Mouse (Mus musculus) forebrain, embryonic 11.5 days (tissue): Measurements from ENCODE around the gene Wwtr1. TPM values are rescaled to one million over a fixed set of nuclear protein-coding genes. Genes with fewer than 3 reads are reported as not detected.

Experiments
- ATAC-seq: fragments of 200-750 bp; cut with Nextera tagmentation; replicated peaks from 2 replicates; pipeline ENCODE4 v1.8.0; 2017; ENCODE audit warnings: moderate TSS enrichment; ENCODE audit not compliant: low FRiP score
- DNase-seq: peaks from one replicate; pipeline ENCODE4 v3.0.0-alpha.2; 2017; ENCODE audit warnings: low spot score
- H3K27ac ChIP-seq: fragments of 300-500 bp; sonication (generic); 2 replicates; pipeline ENCODE4 v1.5.1; 2014; ENCODE audit warnings: low read depth, low read length
- H3K27me3 ChIP-seq: fragments of 300-500 bp; sonication (generic); 2 replicates; pipeline ENCODE4 v1.6.1; 2014; ENCODE audit warnings: mild to moderate bottlenecking, low read length, mixed read lengths; ENCODE audit not compliant: control insufficient read depth, insufficient read depth
- H3K36me3 ChIP-seq: fragments of 300-500 bp; sonication (generic); 2 replicates; pipeline ENCODE4 v1.6.1; 2014; ENCODE audit warnings: mild to moderate bottlenecking, low read length, moderate library complexity, mixed read lengths; ENCODE audit not compliant: control insufficient read depth, insufficient read depth
- H3K4me1 ChIP-seq: fragments of 300-500 bp; sonication (generic); replicated peaks from 2 replicates; pipeline ENCODE4 v1.6.1; 2014; ENCODE audit warnings: low read length, mixed read lengths; ENCODE audit not compliant: control insufficient read depth, insufficient read depth
- H3K4me2 ChIP-seq: fragments of 300-500 bp; sonication (generic); 2 replicates; pipeline ENCODE4 v1.6.1; 2014; ENCODE audit warnings: low read depth, mild to moderate bottlenecking, low read length, moderate library complexity, mixed read lengths; ENCODE audit not compliant: severe bottlenecking
- H3K4me3 ChIP-seq: fragments of 300-500 bp; sonication (generic); 2 replicates; pipeline ENCODE4 v1.5.1; 2014; ENCODE audit warnings: low read depth, low read length
- H3K9ac ChIP-seq: fragments of 300-500 bp; sonication (generic); 2 replicates; pipeline ENCODE4 v1.6.1; 2014; ENCODE audit warnings: low read length
- H3K9me3 ChIP-seq: fragments of 300-500 bp; sonication (generic); 2 replicates; pipeline ENCODE4 v1.6.1; 2016; ENCODE audit warnings: low read length, mixed read lengths; ENCODE audit not compliant: control insufficient read depth
- WGBS: fragments of 180-500 bp; shearing (Covaris S2); extraction: QIAGEN DNeasy Blood & Tissue Kit; methylation state at CpG from one replicate; pipeline ENCODE4 v1.1.7; 2014; 5-methylcytosine and 5-hydroxymethylcytosine counted together
- polyA plus RNA-seq: library from polyadenylated mRNA; unstranded; fragments of >200 nt; fragmentation: Nextera tagmentation; extraction: Ambion mirVana; gene quantifications from 2 replicates; pipeline ENCODE4 v1.2.1, GENCODE M21; 2014

Wwtr1 gene
- polyA plus RNA-seq, 1 experiment from 2014 or later = 11.2 TPM

DNA sequence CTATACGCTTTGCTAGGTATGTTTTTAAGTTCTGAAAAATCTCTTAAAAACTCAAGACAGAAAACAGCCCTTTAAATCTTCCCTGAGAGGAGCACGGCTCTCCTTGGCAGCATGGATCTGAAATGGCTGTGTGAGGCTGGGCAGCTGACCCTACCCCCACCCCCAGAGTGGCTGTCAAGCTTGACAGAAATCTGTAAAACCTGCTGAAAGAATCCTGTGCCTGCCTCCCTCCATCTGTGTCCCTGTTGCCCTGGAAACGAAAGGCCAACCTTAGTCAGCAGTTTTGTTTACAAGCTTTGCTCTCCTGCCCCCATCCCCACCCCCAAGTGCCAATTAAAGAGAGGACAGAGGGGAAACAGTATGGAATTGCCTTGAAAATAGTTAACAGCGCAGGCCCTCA is 103.3 kb downstream of the Wwtr1 start:
- no peaks in the 10 kb centered on the region for H3K36me3 ChIP-seq
- peak overlapping the region; percentile 46; the same call in 1 of the 2 replicates for H3K27ac ChIP-seq
- 33% methylated on average over 4 of the region's 4 CpGs for WGBS
- no peak overlapping the region for H3K9ac ChIP-seq
- no peaks in the 10 kb centered on the region for H3K9me3 ChIP-seq
- peaks cover 16% of the 10 kb centered on the region for H3K4me1 ChIP-seq
- ATAC-seq (peak; percentile 85), DNase-seq (peak; percentile 82)
- no peaks in the 10 kb centered on the region for H3K27me3 ChIP-seq
- H3K4me3 ChIP-seq = no peak overlapping the region
- H3K4me2 ChIP-seq = 0 out of 2 replicates have a peak overlapping the region, but pooled peaks have one; percentile 22

DNA sequence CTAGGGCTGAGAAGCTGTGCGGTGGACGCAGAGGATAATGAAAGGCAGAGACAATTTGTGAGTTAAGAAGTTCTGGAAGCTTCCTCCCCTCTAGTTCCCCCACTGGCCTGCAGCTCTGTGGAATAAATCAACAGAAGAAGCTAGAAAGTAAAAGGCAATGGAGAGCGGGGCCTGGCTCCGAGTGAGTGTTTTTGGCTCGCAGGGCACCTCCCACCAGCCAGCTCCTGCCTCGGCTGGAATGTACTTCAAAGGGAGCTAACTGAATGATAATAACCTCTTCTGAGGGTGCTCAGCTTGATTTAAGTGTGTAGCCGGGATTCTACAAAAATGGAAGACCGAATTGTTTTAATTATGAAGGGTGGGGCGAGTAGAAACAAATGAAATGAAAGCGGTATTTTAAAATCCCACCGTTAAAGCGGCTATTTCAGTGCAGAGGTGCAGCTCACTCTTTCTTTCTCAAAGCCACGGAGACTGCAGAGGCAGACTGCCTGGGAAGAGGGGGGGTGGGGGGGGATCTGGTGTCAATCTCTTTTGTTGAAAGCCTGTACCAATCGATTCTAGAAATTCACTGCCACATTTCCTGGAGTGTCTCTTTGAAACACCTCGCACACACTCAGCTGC is 104.6 kb downstream of the Wwtr1 start:
- H3K4me1 ChIP-seq = peaks cover 16% of the 10 kb centered on the region
- H3K27ac ChIP-seq = peak overlapping the region; percentile 87
- peak; percentile 68 for DNase-seq
- peak; percentile 68 for ATAC-seq
- H3K4me3 ChIP-seq = no peak overlapping the region
- H3K9me3 ChIP-seq = no peaks in the 10 kb centered on the region
- H3K27me3 ChIP-seq = no peaks in the 10 kb centered on the region
- no peaks in the 10 kb centered on the region for H3K36me3 ChIP-seq
- peak overlapping the region; percentile 38 for H3K4me2 ChIP-seq
- WGBS = 3% methylated on average over 15 of the region's 15 CpGs
- peak overlapping the region; percentile 49; the same call in 1 of the 2 replicates for H3K9ac ChIP-seq

DNA sequence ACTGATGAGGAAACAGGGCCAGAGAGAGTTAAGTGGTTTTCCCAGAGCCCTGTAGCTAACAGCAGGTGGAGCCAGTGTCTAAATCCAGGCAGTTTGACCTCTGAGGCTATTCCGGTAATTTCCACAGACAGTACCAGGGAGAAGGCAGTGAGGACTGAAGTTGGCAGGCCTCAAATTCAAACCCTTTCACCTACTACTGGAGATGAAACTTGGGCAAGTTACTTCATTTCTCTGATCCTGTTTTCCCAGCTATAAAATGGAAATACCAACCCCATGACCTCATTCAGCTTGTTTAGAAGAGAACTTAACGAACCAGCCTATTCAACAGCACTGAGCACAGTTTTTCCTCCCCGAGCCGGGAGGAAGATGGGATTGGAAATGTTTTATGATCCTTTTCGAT is 105.4 kb downstream of the Wwtr1 start:
- Histone ChIP-seq H3K27ac (peak overlapping the region; percentile 87), H3K9ac (no peak overlapping the region; the same call in 1 of the 2 replicates), H3K36me3 (no peaks in the 10 kb centered on the region), H3K4me2 (no peak overlapping the region), H3K9me3 (no peaks in the 10 kb centered on the region), H3K4me3 (no peak overlapping the region), H3K4me1 (peaks cover 16% of the 10 kb centered on the region), H3K27me3 (no peaks in the 10 kb centered on the region)
- ATAC-seq (peak; percentile 68), DNase-seq (peak; percentile 61)
- 7% methylated on average over 5 of the region's 5 CpGs for WGBS

DNA sequence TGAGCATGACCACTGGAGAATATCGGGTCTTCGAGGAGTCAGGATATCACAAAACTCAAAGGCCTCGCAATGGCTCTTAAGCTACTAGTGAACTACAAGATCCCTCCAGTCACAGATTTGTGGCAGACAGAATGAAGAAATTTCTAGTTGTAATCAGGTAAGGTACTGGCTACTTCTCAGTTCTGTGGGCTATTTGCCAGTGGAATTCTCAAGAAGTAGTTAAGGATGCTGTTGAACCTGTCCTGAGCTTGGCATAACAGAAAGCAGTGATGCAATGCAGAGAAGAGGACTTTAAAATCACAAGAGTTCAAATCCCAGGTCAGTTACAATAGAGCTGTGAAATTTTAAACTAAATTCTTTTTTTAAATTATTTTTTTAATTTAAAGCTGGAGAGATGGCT is 106.4 kb downstream of the Wwtr1 start:
- no peaks in the 10 kb centered on the region for H3K27me3 ChIP-seq
- no peak overlapping the region for H3K4me3 ChIP-seq
- peaks cover 16% of the 10 kb centered on the region for H3K4me1 ChIP-seq
- WGBS = 95% methylated on average over 3 of the region's 3 CpGs
- no peak overlapping the region for H3K27ac ChIP-seq
- H3K36me3 ChIP-seq = no peaks in the 10 kb centered on the region
- H3K4me2 ChIP-seq = no peak overlapping the region
- no peak for DNase-seq
- no peak overlapping the region for H3K9ac ChIP-seq
- ATAC-seq = no peak
- no peaks in the 10 kb centered on the region for H3K9me3 ChIP-seq

DNA sequence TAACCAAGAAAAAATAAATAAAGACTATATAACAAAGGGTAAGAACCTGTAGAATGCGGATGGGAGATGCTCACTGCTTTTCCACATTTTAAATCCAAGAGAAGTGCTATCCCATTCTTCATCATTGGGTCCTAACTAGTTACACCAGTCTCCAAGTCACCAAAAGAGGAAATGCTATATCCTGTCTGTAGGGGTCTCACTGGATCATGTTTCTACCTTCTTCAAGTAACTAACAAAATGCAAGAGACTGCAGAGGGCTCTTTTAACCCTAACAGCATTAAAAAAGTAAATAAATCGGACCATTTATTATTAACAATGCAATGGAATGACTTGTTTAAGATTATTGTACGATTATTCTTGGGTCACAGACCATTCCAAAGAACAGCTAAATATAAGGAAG is 109.4 kb downstream of the Wwtr1 start:
- WGBS = 79% methylated on average over 3 of the region's 3 CpGs
- no peak overlapping the region for H3K4me2 ChIP-seq
- no peaks in the 10 kb centered on the region for H3K9me3 ChIP-seq
- H3K27me3 ChIP-seq = no peaks in the 10 kb centered on the region
- H3K4me1 ChIP-seq = peaks cover 5% of the 10 kb centered on the region
- DNase-seq (no peak), ATAC-seq (no peak)
- H3K9ac ChIP-seq = no peak overlapping the region
- H3K4me3 ChIP-seq = no peak overlapping the region
- no peaks in the 10 kb centered on the region for H3K36me3 ChIP-seq
- H3K27ac ChIP-seq = no peak overlapping the region

DNA sequence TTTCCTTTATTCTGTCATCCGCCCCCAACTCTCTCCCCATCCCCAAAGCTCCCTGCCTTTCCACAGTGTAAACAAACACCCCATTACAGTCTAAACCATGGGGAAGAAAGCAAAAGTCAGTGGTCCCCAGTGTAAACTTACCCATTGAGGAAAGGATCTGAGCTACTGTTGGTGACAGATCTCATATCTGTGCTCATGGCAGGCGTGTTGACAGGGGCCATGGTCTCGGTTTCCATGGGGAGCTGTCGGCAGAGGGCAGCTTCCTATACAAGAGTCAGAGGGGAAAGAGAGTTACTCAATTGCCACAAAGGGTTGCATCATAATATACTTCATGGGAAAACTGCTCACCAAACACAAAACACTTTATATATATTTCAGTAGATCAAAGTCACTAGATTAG is 112.4 kb downstream of the Wwtr1 start:
- Histone ChIP-seq H3K27me3 (no peaks in the 10 kb centered on the region), H3K4me2 (no peak overlapping the region)
- 90% methylated on average over 4 of the region's 4 CpGs for WGBS

DNA sequence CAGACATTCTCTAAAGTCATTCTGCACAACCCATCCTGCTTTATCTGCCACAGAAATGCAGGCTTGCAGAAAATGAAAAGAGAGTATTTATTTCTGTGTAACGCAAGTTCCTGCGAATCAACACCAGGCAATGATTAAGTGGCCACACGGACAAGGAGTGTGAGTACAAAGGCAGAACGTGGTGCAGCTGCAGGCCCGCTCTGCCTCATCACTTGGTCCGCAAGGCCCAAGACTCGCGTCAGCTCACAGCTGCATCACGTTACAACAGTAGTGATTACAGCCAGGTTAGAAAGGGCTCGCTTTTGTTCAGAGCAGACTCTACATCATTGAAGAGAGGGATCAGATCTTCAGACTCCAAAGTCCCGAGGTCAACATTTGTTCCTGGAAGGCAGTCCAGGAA is 117.1 kb downstream of the Wwtr1 start:
- DNase-seq (no peak), ATAC-seq (no peak)
- H3K4me3 ChIP-seq = no peak overlapping the region
- no peaks in the 10 kb centered on the region for H3K27me3 ChIP-seq
- H3K27ac ChIP-seq = no peak overlapping the region
- no peak overlapping the region for H3K9ac ChIP-seq
- no peaks in the 10 kb centered on the region for H3K4me1 ChIP-seq
- WGBS = 75% methylated on average over 11 of the region's 11 CpGs
- no peaks in the 10 kb centered on the region for H3K36me3 ChIP-seq
- H3K9me3 ChIP-seq = no peaks in the 10 kb centered on the region
- H3K4me2 ChIP-seq = no peak overlapping the region

More for the DNA sequence above, 112.4 kb downstream of the Wwtr1 start:
- DNase-seq (no peak), ATAC-seq (no peak)
- Histone ChIP-seq H3K27ac (no peak overlapping the region), H3K36me3 (no peaks in the 10 kb centered on the region), H3K4me1 (no peaks in the 10 kb centered on the region), H3K9ac (no peak overlapping the region), H3K9me3 (no peaks in the 10 kb centered on the region), H3K4me3 (no peak overlapping the region)

DNA sequence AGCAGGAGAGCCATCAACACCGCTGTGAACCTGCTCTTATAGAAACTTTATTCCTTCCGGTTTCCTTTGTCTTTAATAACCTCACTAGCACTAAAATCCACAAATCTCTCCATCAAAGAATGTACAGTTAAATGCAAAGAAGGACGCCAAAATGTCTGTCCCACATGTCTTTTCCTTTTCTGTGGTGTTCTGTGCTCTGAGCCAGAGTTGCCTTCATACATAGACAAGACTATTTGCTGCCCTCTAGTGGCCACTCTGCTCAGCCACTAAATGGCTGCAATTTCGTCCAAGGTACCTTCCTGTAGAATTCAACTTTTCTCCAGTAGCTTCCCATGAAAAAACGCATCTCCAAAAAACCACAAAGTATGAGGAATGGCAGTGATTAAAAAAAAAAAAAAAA is 127.3 kb downstream of the Wwtr1 start:
- Histone ChIP-seq H3K4me3 (no peak overlapping the region), H3K27ac (no peak overlapping the region), H3K9ac (no peak overlapping the region), H3K9me3 (no peaks in the 10 kb centered on the region), H3K4me1 (no peaks in the 10 kb centered on the region), H3K36me3 (no peaks in the 10 kb centered on the region), H3K4me2 (no peak overlapping the region), H3K27me3 (no peaks in the 10 kb centered on the region)
- 35% methylated on average over 5 of the region's 5 CpGs for WGBS
- DNase-seq (peak; percentile 79), ATAC-seq (peak; percentile 65)

DNA sequence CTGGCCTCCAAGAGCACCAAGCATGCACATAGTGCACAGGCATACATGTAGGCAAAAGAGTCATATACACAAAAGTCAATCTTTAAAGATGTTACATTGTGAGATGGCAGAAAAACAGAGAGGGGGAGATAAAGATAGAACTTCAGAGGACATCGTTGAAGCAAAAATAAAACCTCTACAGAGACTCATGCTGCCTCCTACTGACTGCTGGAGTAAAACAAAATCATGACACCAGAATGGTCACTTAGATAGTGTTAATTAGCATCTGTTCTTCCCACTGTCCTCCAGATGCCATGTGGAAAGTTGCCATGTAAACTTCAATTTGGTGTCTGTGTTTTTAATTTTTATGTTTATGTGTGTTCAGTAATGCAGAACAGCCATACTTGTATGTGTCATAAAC is 127.8 kb downstream of the Wwtr1 start:
- 55% methylated on average over 1 of the region's 1 CpGs for WGBS
- no peaks in the 10 kb centered on the region for H3K4me1 ChIP-seq
- H3K9me3 ChIP-seq = no peaks in the 10 kb centered on the region
- H3K36me3 ChIP-seq = no peaks in the 10 kb centered on the region
- ATAC-seq (no peak), DNase-seq (no peak)
- no peak overlapping the region for H3K4me3 ChIP-seq
- H3K4me2 ChIP-seq = no peak overlapping the region
- H3K27ac ChIP-seq = no peak overlapping the region
- H3K27me3 ChIP-seq = no peaks in the 10 kb centered on the region
- no peak overlapping the region for H3K9ac ChIP-seq
